Mouse (Mus musculus): ENCODE measurements at regions not wholly inside any gene's neighbourhood (a gene's known extent, or its start where the extent isn't known, plus 50 kb on each side); places are given as distances from the start of the nearest gene placed in this dataset.
A peak's percentile ranks its signal among the peaks of the same experiment; 100 is the strongest.

DNA sequence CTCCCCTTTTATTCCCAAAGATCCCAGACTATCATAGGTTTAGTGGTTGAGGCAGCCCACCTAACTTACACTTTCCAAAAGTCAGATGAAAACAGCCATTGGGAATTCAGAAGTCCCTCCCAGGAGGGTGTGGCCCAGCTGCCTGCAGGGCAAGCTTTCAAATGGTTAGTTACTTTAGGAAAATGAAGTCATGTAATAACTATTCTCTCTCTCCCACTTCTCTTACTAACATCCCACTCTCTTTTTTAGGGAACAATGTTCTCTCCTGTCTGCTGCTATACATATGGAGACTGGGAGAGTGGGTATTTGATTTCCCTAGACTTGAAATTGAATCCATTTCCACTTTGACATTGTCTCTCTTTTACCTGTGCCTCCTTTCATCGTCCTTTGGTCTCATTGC is 55.0 kb downstream of the Zfp648 start:
- DNase-seq (ENCODE audit: low read depth) = no peak

DNA sequence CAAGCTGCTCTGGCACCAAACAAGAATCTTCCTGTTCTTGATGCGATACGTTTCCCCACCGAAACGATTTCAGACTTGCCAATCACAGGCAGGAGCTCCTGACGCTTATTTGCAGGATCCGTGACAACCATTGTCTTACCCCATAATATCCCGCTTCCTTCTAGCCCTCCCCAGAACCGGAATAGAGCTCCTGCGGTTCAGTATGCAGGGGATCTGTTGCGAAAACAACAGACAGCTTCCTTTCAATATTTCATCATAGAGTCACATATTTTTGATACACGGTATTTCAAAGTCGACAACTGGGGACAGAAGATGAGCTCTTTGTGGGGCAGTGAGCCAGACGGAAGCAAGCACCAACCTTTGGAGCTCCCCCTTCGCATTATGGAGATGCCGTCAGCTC is 55.8 kb downstream of the Zfp648 start:
- no peak for DNase-seq (ENCODE audit: low read depth)

DNA sequence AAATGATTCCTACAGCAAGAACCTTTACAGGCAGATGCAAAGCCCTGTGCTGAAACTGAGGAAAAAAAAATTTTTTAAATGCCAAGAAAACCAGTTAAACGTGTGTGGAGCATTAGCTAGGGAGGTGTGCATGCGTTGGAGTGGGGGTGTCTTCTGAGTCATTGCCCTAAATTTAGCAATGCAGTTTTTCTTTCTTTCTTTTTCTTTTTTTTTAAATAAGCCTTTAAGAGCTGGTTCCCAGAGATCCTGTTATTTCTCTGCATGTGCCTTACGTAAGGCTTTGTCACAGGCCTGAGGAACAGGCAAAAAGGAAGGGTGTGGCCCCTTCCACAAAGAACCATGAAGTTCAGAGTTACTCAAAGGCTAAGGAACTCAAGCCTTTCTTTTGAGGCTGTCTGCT is 57.5 kb downstream of the Zfp648 start:
- DNase-seq (ENCODE audit: low read depth) = no peak

- DNase-seq (ENCODE audit: low read depth) = no peak
These were observed 59.4 kb downstream of the Zfp648 start for GRCm38 (mm10) chr1:154260393-154260792.

DNA sequence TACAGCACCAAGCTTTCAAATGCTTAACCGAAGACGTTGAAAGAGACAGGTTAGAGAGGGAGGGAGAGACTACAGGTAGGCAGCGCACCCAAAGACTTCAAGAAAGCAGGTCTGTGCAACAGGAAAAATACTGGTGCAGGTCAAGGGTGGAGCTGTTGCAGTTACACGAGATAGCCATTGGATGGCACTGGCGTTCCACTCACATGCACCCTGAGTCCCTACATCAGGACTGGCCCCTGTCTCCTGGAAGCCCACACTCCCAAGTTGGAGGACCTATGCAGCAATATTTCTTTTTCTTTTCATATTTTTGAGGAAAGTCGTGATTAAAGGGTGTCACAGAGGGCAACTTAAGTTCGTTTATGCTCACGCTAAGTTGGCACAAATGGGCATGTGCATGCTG is 80.5 kb downstream of the Zfp648 start:
- peak; percentile 2 for DNase-seq (ENCODE audit: low read depth)

DNA sequence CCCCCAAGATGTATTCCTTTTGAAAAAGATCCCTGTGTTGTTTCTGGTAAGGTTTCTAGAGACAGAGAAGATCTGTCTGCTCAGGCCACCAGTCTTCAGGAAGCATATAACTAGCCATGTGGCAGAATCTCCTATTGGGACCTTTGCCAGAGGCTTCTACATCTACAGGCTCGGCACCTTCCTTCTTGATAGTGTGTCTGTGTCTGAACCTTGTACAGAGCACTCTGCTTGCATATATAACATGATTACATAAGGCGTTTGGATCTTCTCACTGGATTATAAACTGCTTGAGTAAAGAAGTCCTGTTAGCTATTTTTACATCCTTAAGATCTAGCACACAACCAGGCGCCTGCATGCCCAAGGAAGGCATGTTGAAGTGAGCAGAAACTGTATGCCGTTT is 85.1 kb downstream of the Zfp648 start:
- no peak for DNase-seq (ENCODE audit: low read depth)

DNA sequence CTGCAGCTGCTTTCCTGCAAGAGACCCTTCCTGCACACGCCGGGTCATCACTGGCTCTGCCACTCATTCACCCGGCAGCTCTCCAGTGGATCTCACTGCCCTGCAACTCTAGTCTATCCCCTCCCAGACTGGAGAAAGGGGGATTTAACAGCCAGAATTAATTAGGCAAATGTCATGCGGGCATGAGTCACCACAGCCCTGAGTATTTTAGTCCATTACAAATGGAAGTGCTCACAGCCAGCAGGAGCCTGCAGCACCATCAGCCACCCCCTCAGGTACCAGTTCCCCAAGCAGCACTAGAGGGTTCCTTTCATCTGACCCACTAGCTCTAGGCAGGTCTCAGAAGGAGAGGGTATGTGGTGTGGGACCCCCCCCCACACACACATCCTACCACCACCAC is 91.7 kb downstream of the Zfp648 start:
- DNase-seq (ENCODE audit: low read depth) = no peak

DNA sequence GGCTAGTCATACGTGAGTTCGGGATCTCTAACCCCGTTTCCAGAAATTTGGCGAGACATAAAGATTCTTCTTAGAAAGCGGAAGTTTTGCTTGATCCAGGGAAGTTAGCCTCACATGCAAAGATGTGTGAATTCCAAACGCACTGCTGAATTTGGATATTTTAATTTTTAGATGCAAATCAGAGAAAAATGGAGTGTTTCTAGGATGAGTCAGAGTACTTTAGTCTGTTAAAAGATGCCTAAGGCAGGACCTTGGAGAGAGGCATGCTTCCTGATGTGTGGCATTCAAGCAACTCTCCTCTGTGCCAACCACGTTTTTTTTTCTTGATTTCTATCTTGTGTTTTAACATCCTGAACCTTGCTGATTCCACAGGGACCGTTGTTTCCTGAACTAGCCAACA is 95.1 kb downstream of the Zfp648 start:
- DNase-seq (ENCODE audit: low read depth) = no peak

DNA sequence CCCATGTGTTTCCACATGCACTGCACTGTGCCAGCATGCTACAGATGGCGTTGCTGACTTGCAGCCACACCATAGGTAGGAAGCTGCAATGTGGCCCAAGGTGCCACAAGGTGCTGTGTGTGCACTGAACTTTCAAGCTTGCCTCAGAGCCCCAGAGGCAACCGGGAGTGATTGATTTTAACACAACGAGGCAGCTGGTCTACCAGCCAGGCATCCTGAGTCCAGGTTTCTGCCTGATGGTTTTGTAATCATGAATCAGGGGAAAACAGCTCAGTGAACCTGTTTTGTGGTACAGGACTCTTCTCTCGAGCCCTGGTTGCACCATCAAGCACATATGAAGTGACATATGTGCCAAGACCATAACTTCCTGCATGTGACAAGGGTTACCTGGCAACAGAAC is 98.9 kb downstream of the Zfp648 start:
- DNase-seq (ENCODE audit: low read depth) = no peak

DNA sequence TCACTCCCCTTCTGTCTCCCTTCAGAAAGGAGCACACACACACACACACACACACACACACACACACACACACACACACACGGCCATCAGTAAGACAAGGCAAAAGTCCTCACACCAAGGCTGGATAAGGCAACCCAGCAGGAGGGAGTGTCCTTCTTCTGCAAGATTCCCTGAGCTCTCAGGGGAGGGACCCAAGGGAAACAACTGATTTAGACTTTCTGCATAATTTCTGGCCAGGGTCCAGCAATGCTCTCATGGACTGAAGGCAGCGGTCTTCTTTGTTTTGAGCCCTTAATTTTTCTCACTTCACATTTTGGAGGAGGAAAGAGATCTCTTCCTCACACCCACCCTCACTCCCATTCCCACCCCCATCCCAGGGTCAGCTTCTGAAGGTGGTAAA is 108.7 kb downstream of the Zfp648 start:
- DNase-seq (ENCODE audit: low read depth) = no peak

Measured in induced T-regulatory cell, adult 2 months (primary cell).